Mouse (Mus musculus) forebrain, embryonic 15.5 days (tissue): ENCODE data around the gene Ap3m1. TPM values are rescaled to one million over a fixed set of nuclear protein-coding genes. Genes with fewer than 3 reads are reported as not detected.
"Not testable (repeated sequence)": the region's sequence is repeated elsewhere in the genome, so short reads cannot be mapped to it uniquely, and the experiment has no call there.

Experiments
- ATAC-seq: fragments of 200-750 bp; cut with Nextera tagmentation; replicated peaks from 2 replicates; pipeline ENCODE4 v1.8.0; 2017; ENCODE audit warnings: mild to moderate bottlenecking, moderate TSS enrichment, moderate library complexity
- H3K27ac ChIP-seq: fragments of 300-500 bp; sonication (generic); replicated peaks from 2 replicates; pipeline ENCODE4 v1.5.1; 2015; ENCODE audit warnings: mild to moderate bottlenecking, inconsistent platforms
- H3K27me3 ChIP-seq: fragments of 300-500 bp; sonication (generic); 2 replicates; pipeline ENCODE4 v1.6.1; 2015; ENCODE audit warnings: inconsistent platforms
- H3K36me3 ChIP-seq: fragments of 300-500 bp; sonication (generic); 2 replicates; pipeline ENCODE4 v1.6.1; 2015; ENCODE audit warnings: mild to moderate bottlenecking, inconsistent platforms
- H3K4me1 ChIP-seq: fragments of 300-500 bp; sonication (generic); 2 replicates; pipeline ENCODE4 v1.6.1; 2015; ENCODE audit warnings: inconsistent platforms
- H3K4me2 ChIP-seq: fragments of 300-500 bp; sonication (generic); replicated peaks from 2 replicates; pipeline ENCODE4 v1.6.1; 2015; ENCODE audit warnings: mild to moderate bottlenecking, inconsistent platforms
- H3K4me3 ChIP-seq: fragments of 300-500 bp; sonication (generic); 2 replicates; pipeline ENCODE4 v1.5.1; 2015; ENCODE audit warnings: mild to moderate bottlenecking, inconsistent platforms
- H3K9ac ChIP-seq: fragments of 300-500 bp; sonication (generic); replicated peaks from 2 replicates; pipeline ENCODE4 v1.6.1; 2015; ENCODE audit warnings: mild to moderate bottlenecking, inconsistent platforms
- H3K9me3 ChIP-seq: fragments of 300-500 bp; sonication (generic); 2 replicates; pipeline ENCODE4 v1.6.1; 2016; ENCODE audit warnings: inconsistent platforms
- WGBS: fragments of 180-500 bp; shearing (Covaris S2); methylation state at CpG from one replicate; pipeline ENCODE4 v1.1.7; 2015; ENCODE audit warnings: mixed read lengths; 5-methylcytosine and 5-hydroxymethylcytosine counted together
- polyA plus RNA-seq: library from polyadenylated mRNA; unstranded; fragments of >200 nt; fragmentation: Nextera tagmentation; extraction: Ambion mirVana; gene quantifications from 2 replicates; pipeline ENCODE4 v1.2.1, GENCODE M21; 2015

Ap3m1 gene
- 104 and 107 TPM in 2 replicates for polyA plus RNA-seq

DNA sequence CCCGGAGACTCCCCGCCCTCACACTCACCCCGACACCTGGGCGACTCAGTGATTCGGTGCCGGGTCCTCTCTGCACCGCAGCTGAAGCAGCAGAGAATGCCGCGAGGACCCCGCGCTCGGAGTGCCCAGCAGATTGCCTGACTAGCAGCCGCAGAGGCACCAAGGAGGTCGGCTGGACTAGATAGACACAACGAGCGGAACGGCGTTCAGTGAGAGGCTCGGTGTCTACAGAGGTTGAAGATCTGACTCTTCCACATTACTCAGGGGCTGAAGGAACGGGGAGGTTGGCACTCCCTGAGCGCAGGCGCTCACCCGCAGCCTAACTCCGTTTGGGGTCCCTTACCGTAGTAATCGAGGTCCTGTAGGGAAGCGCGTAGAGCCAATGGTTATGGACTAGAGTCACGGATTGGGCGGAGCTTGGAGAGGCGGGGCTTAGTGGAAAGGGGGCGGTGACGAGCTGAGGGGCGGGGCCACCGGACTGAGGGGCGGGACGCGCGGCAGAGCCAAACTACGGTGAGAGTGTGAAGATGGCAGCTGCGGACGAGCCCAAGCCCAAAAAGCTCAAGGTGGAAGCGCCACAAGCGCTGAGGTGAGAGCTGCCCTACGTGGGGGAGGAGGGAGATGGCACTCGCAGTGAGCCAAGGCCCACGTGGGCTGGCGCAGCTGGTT, at the start of gene Ap3m1, which contains the start of gene Adk:
TSS of gene Ap3m1 (minus strand) at position 397 of the 669 bp plus-strand sequence.
TSS of gene Adk (plus strand) at position 463 of the 669 bp plus-strand sequence.
- Histone ChIP-seq H3K36me3 (no peaks in the 10 kb centered on the region), H3K4me3 (peak within 1 kb of the TSS; percentile 71), H3K9ac (peak within 1 kb of the TSS; percentile 73), H3K27me3 (no peaks in the 10 kb centered on the region), H3K9me3 (no peaks in the 10 kb centered on the region), H3K27ac (peak within 1 kb of the TSS; percentile 94), H3K4me2 (peak within 1 kb of the TSS; percentile 95), H3K4me1 (peaks cover 20% of the 10 kb centered on the region)
- peak; percentile 98 for ATAC-seq
- under 1% methylated on average over 48 of the region's 48 CpGs for WGBS

- H3K36me3 ChIP-seq, result no peaks in the 10 kb centered on the region
These were observed 49.3 kb upstream of the Ap3m1 start for GRCm38 (mm10) chr14:21101562-21101961.

GRCm38 (mm10) chr14:21100876-21101275, 48.6 kb upstream of the Ap3m1 start:
- Histone ChIP-seq H3K27me3 (no peaks in the 10 kb centered on the region), H3K9me3 (no peaks in the 10 kb centered on the region), H3K4me1 (0 out of 2 replicates have a peak, but pooled peaks cover 2% of the 10 kb centered on the region), H3K36me3 (no peaks in the 10 kb centered on the region), H3K9ac (no peak overlapping the region), H3K4me2 (no peak overlapping the region), H3K27ac (no peak overlapping the region), H3K4me3 (no peak overlapping the region)
- 63% methylated on average over 2 of the region's 2 CpGs for WGBS
- ATAC-seq, result no peak

More at GRCm38 (mm10) chr14:21101562-21101961, 49.3 kb upstream of the Ap3m1 start:
- Histone ChIP-seq H3K4me1 (0 out of 2 replicates have a peak, but pooled peaks cover 2% of the 10 kb centered on the region), H3K4me2 (no peak overlapping the region), H3K27ac (no peak overlapping the region), H3K9me3 (no peaks in the 10 kb centered on the region), H3K27me3 (no peaks in the 10 kb centered on the region), H3K4me3 (no peak overlapping the region), H3K9ac (no peak overlapping the region)
- ATAC-seq, result no peak
- WGBS, result 61% methylated on average over 7 of the region's 7 CpGs

- no peak for ATAC-seq
- WGBS, result 79% methylated on average over 7 of the region's 7 CpGs
- Histone ChIP-seq H3K27me3 (no peaks in the 10 kb centered on the region), H3K27ac (no peak overlapping the region), H3K9ac (no peak overlapping the region), H3K4me1 (0 out of 2 replicates have a peak, but pooled peaks cover 2% of the 10 kb centered on the region), H3K36me3 (no peaks in the 10 kb centered on the region), H3K4me2 (no peak overlapping the region), H3K9me3 (no peaks in the 10 kb centered on the region), H3K4me3 (no peak overlapping the region)
These were observed 47.1 kb upstream of the Ap3m1 start for GRCm38 (mm10) chr14:21099371-21099770.

GRCm38 (mm10) chr14:21096689-21097088, 44.4 kb upstream of the Ap3m1 start:
- H3K4me2 ChIP-seq, result no peak overlapping the region
- 90% methylated on average over 4 of the region's 4 CpGs for WGBS
- H3K9me3 ChIP-seq, result no peaks in the 10 kb centered on the region
- H3K4me1 ChIP-seq, result 0 out of 2 replicates have a peak, but pooled peaks cover 2% of the 10 kb centered on the region
- no peak overlapping the region for H3K4me3 ChIP-seq
- H3K9ac ChIP-seq, result no peak overlapping the region
- no peak overlapping the region for H3K27ac ChIP-seq
- ATAC-seq, result no peak
- H3K36me3 ChIP-seq, result 0 out of 2 replicates have a peak, but pooled peaks cover 2% of the 10 kb centered on the region
- H3K27me3 ChIP-seq, result no peaks in the 10 kb centered on the region

DNA sequence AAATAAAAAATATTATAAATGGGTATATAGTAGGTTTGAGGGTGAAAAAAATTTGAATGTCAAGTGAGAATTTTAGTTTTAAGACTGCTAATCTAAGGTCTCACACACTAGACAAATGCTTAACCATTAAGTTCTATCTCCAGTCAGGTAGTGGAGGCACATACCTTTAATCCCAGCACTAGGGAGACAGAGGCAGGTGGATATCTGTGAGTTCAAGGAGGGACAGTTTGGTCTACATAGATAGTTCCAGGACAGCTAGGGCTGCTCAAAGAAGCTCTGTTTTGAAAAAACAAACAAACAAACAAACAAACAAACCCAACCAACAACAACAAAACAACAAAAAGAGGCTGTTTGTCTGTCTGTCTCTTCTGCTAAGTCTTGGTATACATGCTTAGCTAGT, 44.0 kb upstream of the Ap3m1 start:
- no peaks in the 10 kb centered on the region for H3K9me3 ChIP-seq
- H3K4me3 ChIP-seq, result no peak overlapping the region
- 0 out of 2 replicates have a peak, but pooled peaks cover 2% of the 10 kb centered on the region for H3K4me1 ChIP-seq
- H3K27me3 ChIP-seq, result no peaks in the 10 kb centered on the region
- H3K27ac ChIP-seq, result no peak overlapping the region
- H3K36me3 ChIP-seq, result 0 out of 2 replicates have a peak, but pooled peaks cover 2% of the 10 kb centered on the region
- H3K9ac ChIP-seq, result no peak overlapping the region
- ATAC-seq, result no peak
- H3K4me2 ChIP-seq, result no peak overlapping the region

- not testable (repeated sequence) for H3K9me3 ChIP-seq, H3K36me3 ChIP-seq, ATAC-seq, H3K9ac ChIP-seq, H3K4me1 ChIP-seq, H3K4me2 ChIP-seq, H3K27ac ChIP-seq, H3K4me3 ChIP-seq, H3K27me3 ChIP-seq
These were observed 41.9 kb upstream of the Ap3m1 start for GRCm38 (mm10) chr14:21094161-21094560.

DNA sequence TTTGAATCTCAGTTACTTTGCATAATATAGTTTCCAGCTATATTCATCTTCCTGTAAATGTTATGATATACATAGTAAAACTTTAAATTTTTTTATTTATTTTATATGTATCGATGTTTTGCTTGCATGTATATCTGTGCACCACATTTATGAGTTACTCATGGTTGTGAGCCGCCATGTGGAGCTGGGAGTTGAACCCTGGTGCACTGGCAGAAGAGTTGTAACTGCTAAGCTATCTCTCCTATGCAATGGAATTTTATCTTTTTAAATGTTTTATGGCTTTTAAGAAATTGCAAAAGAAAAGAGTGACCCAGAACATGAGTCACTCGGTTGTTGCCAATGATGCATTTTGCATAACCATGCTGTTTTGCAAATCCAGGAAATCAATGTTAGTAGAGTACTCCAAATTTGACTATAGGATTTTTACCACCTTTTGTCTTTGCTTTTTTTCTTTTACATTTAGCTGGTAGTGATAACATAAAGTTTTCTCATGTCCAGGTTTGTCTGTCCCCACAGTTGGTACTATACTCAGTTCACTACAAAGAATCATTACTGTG, 38.7 kb upstream of the Ap3m1 start:
- H3K9ac ChIP-seq, result no peak overlapping the region
- H3K9me3 ChIP-seq, result no peaks in the 10 kb centered on the region
- no peaks in the 10 kb centered on the region; the same call in 1 of the 2 replicates for H3K4me1 ChIP-seq
- no peak for ATAC-seq
- H3K4me2 ChIP-seq, result no peak overlapping the region
- 0 out of 2 replicates have a peak, but pooled peaks cover 2% of the 10 kb centered on the region for H3K36me3 ChIP-seq
- no peak overlapping the region for H3K4me3 ChIP-seq
- no peak overlapping the region for H3K27ac ChIP-seq
- WGBS, result 94% methylated on average over 3 of the region's 3 CpGs
- no peaks in the 10 kb centered on the region for H3K27me3 ChIP-seq

GRCm38 (mm10) chr14:21090400-21090799, 38.1 kb upstream of the Ap3m1 start:
- no peaks in the 10 kb centered on the region for H3K9me3 ChIP-seq
- H3K4me2 ChIP-seq, result no peak overlapping the region
- ATAC-seq, result no peak
- H3K4me3 ChIP-seq, result no peak overlapping the region
- H3K4me1 ChIP-seq, result no peaks in the 10 kb centered on the region; the same call in 1 of the 2 replicates
- 94% methylated on average over 3 of the region's 3 CpGs for WGBS
- 0 out of 2 replicates have a peak, but pooled peaks cover 2% of the 10 kb centered on the region for H3K36me3 ChIP-seq
- H3K9ac ChIP-seq, result no peak overlapping the region
- no peak overlapping the region for H3K27ac ChIP-seq
- no peaks in the 10 kb centered on the region for H3K27me3 ChIP-seq

DNA sequence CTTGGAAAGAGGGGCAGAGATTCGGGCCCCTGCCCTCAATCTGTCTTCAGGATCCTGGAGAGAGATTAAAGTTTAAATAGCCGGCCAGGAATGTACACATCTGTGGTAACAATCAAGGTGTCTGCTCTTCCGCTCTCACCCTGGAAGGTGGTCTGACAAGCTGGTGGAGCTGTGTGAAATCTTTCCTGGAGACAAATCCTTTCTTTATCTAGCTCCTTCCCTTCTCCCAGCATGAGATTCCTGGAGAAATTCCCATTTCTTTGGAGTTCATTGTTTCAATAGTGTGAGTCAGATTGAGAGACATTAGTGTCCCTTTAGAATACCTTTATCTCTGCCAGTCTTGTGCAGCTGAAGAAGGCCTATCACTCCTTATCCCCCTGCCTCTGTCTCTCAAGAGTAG, 36.4 kb upstream of the Ap3m1 start:
- no peaks in the 10 kb centered on the region for H3K27me3 ChIP-seq
- no peak for ATAC-seq
- H3K4me3 ChIP-seq, result no peak overlapping the region
- H3K9ac ChIP-seq, result no peak overlapping the region
- 0 out of 2 replicates have a peak, but pooled peaks cover 2% of the 10 kb centered on the region for H3K36me3 ChIP-seq
- H3K4me1 ChIP-seq, result no peaks in the 10 kb centered on the region; the same call in 1 of the 2 replicates
- 37% methylated on average over 3 of the region's 3 CpGs for WGBS
- no peak overlapping the region for H3K27ac ChIP-seq
- no peak overlapping the region for H3K4me2 ChIP-seq
- no peaks in the 10 kb centered on the region for H3K9me3 ChIP-seq

- 67% methylated on average over 4 of the region's 4 CpGs for WGBS
- H3K27me3 ChIP-seq, result no peaks in the 10 kb centered on the region
These were observed 35.2 kb upstream of the Ap3m1 start for GRCm38 (mm10) chr14:21087390-21088060.

DNA sequence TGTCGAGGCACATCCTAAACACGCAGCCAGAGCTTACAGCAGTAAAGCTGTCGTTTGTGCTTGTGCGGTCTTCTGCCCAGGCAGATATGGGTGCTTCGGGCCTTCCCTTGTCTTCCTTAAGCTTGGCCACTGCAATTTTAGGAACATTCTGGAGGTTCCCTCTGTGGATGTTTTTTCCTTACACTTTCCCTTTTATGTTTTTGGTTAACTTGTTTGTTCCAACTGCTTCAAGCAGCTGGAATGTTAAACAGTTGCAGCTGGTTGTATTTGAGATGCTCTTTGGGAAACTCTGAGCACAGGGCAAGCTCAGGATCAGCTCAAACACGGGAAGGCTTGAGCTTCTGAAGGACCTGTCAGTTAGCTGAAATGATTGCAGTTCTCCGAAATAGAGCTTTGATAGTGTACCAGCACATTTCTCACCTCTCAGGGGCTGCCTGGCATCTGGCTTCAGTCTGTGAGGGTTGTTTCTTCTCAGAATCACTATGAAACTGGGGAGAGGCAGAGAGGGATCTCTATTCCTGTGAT, 34.6 kb upstream of the Ap3m1 start:
- Histone ChIP-seq H3K9ac (no peak overlapping the region), H3K27ac (no peak overlapping the region), H3K9me3 (no peaks in the 10 kb centered on the region), H3K4me3 (no peak overlapping the region), H3K4me2 (no peak overlapping the region), H3K4me1 (no peaks in the 10 kb centered on the region; the same call in 1 of the 2 replicates), H3K36me3 (no peaks in the 10 kb centered on the region), H3K27me3 (no peaks in the 10 kb centered on the region)
- 59% methylated on average over 7 of the region's 7 CpGs for WGBS
- ATAC-seq, result no peak

More at GRCm38 (mm10) chr14:21087390-21088060, 35.2 kb upstream of the Ap3m1 start:
- Histone ChIP-seq H3K36me3 (no peaks in the 10 kb centered on the region), H3K27ac (no peak overlapping the region), H3K4me3 (no peak overlapping the region), H3K9ac (no peak overlapping the region), H3K9me3 (no peaks in the 10 kb centered on the region), H3K4me1 (no peaks in the 10 kb centered on the region; the same call in 1 of the 2 replicates), H3K4me2 (no peak overlapping the region)
- ATAC-seq, result no peak
